Mouse (Mus musculus) liver, embryonic 14.5 days (tissue): ENCODE data around the gene Lrrc8d. TPM values are rescaled to one million over a fixed set of nuclear protein-coding genes. Genes with fewer than 3 reads are reported as not detected.

Source experiments
- ATAC-seq: fragments of 200-750 bp; cut with Nextera tagmentation; 2 replicates; pipeline ENCODE4 v1.8.0; 2017; ENCODE audit warnings: moderate number of reproducible peaks, mild to moderate bottlenecking, moderate library complexity; ENCODE audit not compliant: insufficient read depth
- DNase-seq, 3 experiments: peaks; one replicate each; pipeline ENCODE4 v3.0.0-alpha.2; 2012 to 2013; ENCODE audit warnings: low read depth in 3 of 3, low spot score in 3 of 3
- H3K27ac ChIP-seq: fragments of 300-500 bp; sonication (generic); 2 replicates; pipeline ENCODE4 v1.5.1; 2014; ENCODE audit warnings: moderate library complexity, mild to moderate bottlenecking, control low read depth, inconsistent platforms
- H3K27me3 ChIP-seq: fragments of 300-500 bp; sonication (generic); 2 replicates; pipeline ENCODE4 v1.6.1; 2014; ENCODE audit warnings: mild to moderate bottlenecking, low read length, moderate library complexity; ENCODE audit not compliant: control insufficient read depth, insufficient read depth
- H3K36me3 ChIP-seq: fragments of 300-500 bp; sonication (generic); replicated peaks from 2 replicates; pipeline ENCODE4 v1.6.1; 2014; ENCODE audit warnings: low read depth; ENCODE audit not compliant: control insufficient read depth, insufficient read depth
- H3K4me1 ChIP-seq, 2 experiments: fragments of 200-500 bp in 1 of 2; fragments of 300-500 bp in 1 of 2; sonication (generic) in 1 of 2; replicated peaks; 2 replicates each; pipeline ENCODE4 v1.6.1; 2012 to 2014; ENCODE audit warnings: antibody characterized with exemption in 1 of 2, inconsistent platforms in 1 of 2, low read length in 1 of 2; ENCODE audit not compliant: control insufficient read depth in 2 of 2, insufficient read depth in 2 of 2
- H3K4me2 ChIP-seq: fragments of 300-500 bp; sonication (generic); 2 replicates; pipeline ENCODE4 v1.6.1; 2014; ENCODE audit warnings: low read depth, mild to moderate bottlenecking, control low read depth, moderate library complexity
- H3K4me3 ChIP-seq, 2 experiments: fragments of 200-500 bp in 1 of 2; fragments of 300-500 bp in 1 of 2; sonication (generic) in 1 of 2; 2 replicates each; pipeline ENCODE4 v1.5.1; 2012 to 2014; ENCODE audit warnings: low read depth in 2 of 2, low read length in 2 of 2, mild to moderate bottlenecking in 2 of 2, control low read depth in 1 of 2, inconsistent platforms in 1 of 2, moderate library complexity in 1 of 2; ENCODE audit not compliant: insufficient read depth in 1 of 2
- H3K9ac ChIP-seq: fragments of 300-500 bp; sonication (generic); replicated peaks from 2 replicates; pipeline ENCODE4 v1.6.1; 2014; ENCODE audit warnings: mild to moderate bottlenecking, control low read depth, moderate library complexity
- H3K9me3 ChIP-seq: fragments of 300-500 bp; sonication (generic); 2 replicates; pipeline ENCODE4 v1.6.1; 2016; ENCODE audit warnings: low read length, mixed read lengths; ENCODE audit not compliant: control insufficient read depth
- CTCF ChIP-seq: IDR thresholded peaks from 2 replicates; pipeline ENCODE4 v1.5.1; 2016; ENCODE audit warnings: antibody characterized with exemption, low read depth, control low read depth
- EP300 ChIP-seq: IDR thresholded peaks from 2 replicates; pipeline ENCODE4 v1.6.1; 2016; ENCODE audit warnings: antibody characterized with exemption, low read depth
- WGBS: fragments of 180-500 bp; shearing (Covaris S2); extraction: QIAGEN DNeasy Blood & Tissue Kit; methylation state at CpG from one replicate; pipeline ENCODE4 v1.1.7; 2014; ENCODE audit not compliant: insufficient replicate concordance; 5-methylcytosine and 5-hydroxymethylcytosine counted together
- polyA plus RNA-seq, 2 experiments: library from polyadenylated mRNA; depleted of rRNA in 1 of 2; stranded (reverse) in 1 of 2; unstranded in 1 of 2; fragments of >200 nt; fragmentation: Nextera tagmentation in 1 of 2; extraction: Ambion mirVana in 1 of 2; gene quantifications; 2 replicates each; pipeline versions ENCODE4 v1.2.1 to v1.2.3; 2012 to 2014

Gene Lrrc8d
- polyA plus RNA-seq, 2 experiments, result 3.3 to 7.8 TPM

GRCm38 (mm10) chr5:105798421-105798820, 98.7 kb downstream of the Lrrc8d start:
- H3K4me1 ChIP-seq, result peaks cover 0 to 18% of the 10 kb centered on the region in 2 experiments; a peak in 2 of 4 replicates
- 49% methylated on average over 4 of the region's 4 CpGs for WGBS
- DNase-seq, result no peak
- no peaks in the 10 kb centered on the region for H3K27me3 ChIP-seq
- H3K27ac ChIP-seq, result no peak overlapping the region
- TF ChIP-seq EP300 (no peak), CTCF (no peak)
- no peak overlapping the region for H3K4me2 ChIP-seq
- ATAC-seq, result no peak
- no peaks in the 10 kb centered on the region for H3K36me3 ChIP-seq
- H3K9ac ChIP-seq, result no peak overlapping the region
- no peaks in the 10 kb centered on the region for H3K9me3 ChIP-seq
- H3K4me3 ChIP-seq, result no peak overlapping the region

GRCm38 (mm10) chr5:105799850-105800635, 100.3 kb downstream of the Lrrc8d start:
- H3K4me1 ChIP-seq, result peaks cover 0 to 18% of the 10 kb centered on the region in 2 experiments; a peak in 2 of 4 replicates
- DNase-seq (no peak), ATAC-seq (no peak)
- no peaks in the 10 kb centered on the region for H3K36me3 ChIP-seq
- no peak overlapping the region for H3K27ac ChIP-seq
- H3K4me2 ChIP-seq, result no peak overlapping the region
- no peak overlapping the region for H3K9ac ChIP-seq
- 41% methylated on average over 13 of the region's 13 CpGs for WGBS
- TF ChIP-seq CTCF, result no peak
- no peaks in the 10 kb centered on the region for H3K27me3 ChIP-seq
- H3K9me3 ChIP-seq, result no peaks in the 10 kb centered on the region
- H3K4me3 ChIP-seq, result no peak overlapping the region

GRCm38 (mm10) chr5:105801031-105801529, 101.3 kb downstream of the Lrrc8d start:
- H3K4me3 ChIP-seq, result no peak overlapping the region
- H3K4me2 ChIP-seq, result peak overlapping the region; percentile 29
- H3K4me1 ChIP-seq, result peaks cover 0 to 18% of the 10 kb centered on the region in 2 experiments; a peak in 2 of 4 replicates
- no peak overlapping the region for H3K9ac ChIP-seq
- TF ChIP-seq CTCF (no peak), EP300 (no peak)
- no peaks in the 10 kb centered on the region for H3K36me3 ChIP-seq
- no peaks in the 10 kb centered on the region for H3K9me3 ChIP-seq
- no peak overlapping the region for H3K27ac ChIP-seq
- no peaks in the 10 kb centered on the region for H3K27me3 ChIP-seq
- DNase-seq, result no peak
- peak; percentile 33 for ATAC-seq
- 80% methylated on average over 10 of the region's 10 CpGs for WGBS

- Histone ChIP-seq H3K27ac (no peak overlapping the region), H3K36me3 (no peaks in the 10 kb centered on the region), H3K27me3 (no peaks in the 10 kb centered on the region), H3K9me3 (no peaks in the 10 kb centered on the region), H3K9ac (no peak overlapping the region), H3K4me1 (peaks cover 0 to 7% of the 10 kb centered on the region in 2 experiments; a peak in 2 of 4 replicates), H3K4me3 (no peak overlapping the region), H3K4me2 (no peak overlapping the region)
- TF ChIP-seq CTCF, result no peak
- no peak for TF ChIP-seq EP300
- ATAC-seq (no peak), DNase-seq (no peak)
- 83% methylated on average over 12 of the region's 12 CpGs for WGBS
These were observed 106.2 kb downstream of the Lrrc8d start for GRCm38 (mm10) chr5:105805955-105806354.

- Histone ChIP-seq H3K9me3 (no peaks in the 10 kb centered on the region), H3K4me3 (no peak overlapping the region), H3K27me3 (no peaks in the 10 kb centered on the region), H3K27ac (no peak overlapping the region), H3K9ac (no peak overlapping the region), H3K36me3 (peaks cover 6% of the 10 kb centered on the region), H3K4me2 (no peak overlapping the region), H3K4me1 (peaks cover 0 to 7% of the 10 kb centered on the region in 2 experiments; a peak in 2 of 4 replicates)
- no peak for TF ChIP-seq EP300
- no peak for TF ChIP-seq CTCF
- no peak for DNase-seq
- ATAC-seq, result no peak
- WGBS, result 52% methylated on average over 7 of the region's 7 CpGs
These were observed 107.7 kb downstream of the Lrrc8d start for GRCm38 (mm10) chr5:105807461-105807860.
